Mouse (Mus musculus): ENCODE results near the gene Afap1l2. TPM values are rescaled to one million over a fixed set of nuclear protein-coding genes. Genes with fewer than 3 reads are reported as not detected.

The Afap1l2 gene
- polyA plus RNA-seq, 1 experiment from 2014 or later: 15.5 TPM

- Histone ChIP-seq H3K9ac (replicated peaks; ENCODE audit: low read depth) (no peak overlapping the region), H3K4me3 (ENCODE audit: low read depth, low read length) (no peak overlapping the region), H3K27ac (ENCODE audit: low read length) (peak overlapping the region; percentile 59; the same call in 1 of the 2 replicates), H3K4me1 (ENCODE audit: insufficient read depth, low read depth, low read length) (peaks cover 13% of the 10 kb centered on the region; the same call in 1 of the 2 replicates), H3K9me3 (ENCODE audit: low read length) (no peaks in the 10 kb centered on the region), H3K4me2 (replicated peaks; ENCODE audit: low read depth, low read length) (no peak overlapping the region), H3K36me3 (ENCODE audit: insufficient read depth, low read length) (no peaks in the 10 kb centered on the region), H3K27me3 (replicated peaks; ENCODE audit: insufficient read depth, low read length) (no peaks in the 10 kb centered on the region)
- 70% methylated on average over 8 of the region's 8 CpGs for WGBS
- TF ChIP-seq EP300 (IDR thresholded peaks at IDR 0.05): no peak
- no peak for TF ChIP-seq CTCF (IDR thresholded peaks at IDR 0.05)
- ATAC-seq: peak; percentile 55
- DNase-seq (ENCODE audit: low spot score): peak; percentile 81
These were observed 18.9 kb downstream of the Afap1l2 start for GRCm38 (mm10) chr19:56989171-56989570.

GRCm38 (mm10) chr19:56984229-56984628, 23.8 kb downstream of the Afap1l2 start:
- DNase-seq (ENCODE audit: low spot score) (peak; percentile 59), ATAC-seq (peak; percentile 55)
- Histone ChIP-seq H3K4me2 (replicated peaks; ENCODE audit: low read depth, low read length) (no peak overlapping the region), H3K4me3 (ENCODE audit: low read depth, low read length) (no peak overlapping the region), H3K9ac (replicated peaks; ENCODE audit: low read depth) (no peak overlapping the region), H3K36me3 (ENCODE audit: insufficient read depth, low read length) (no peaks in the 10 kb centered on the region), H3K27me3 (replicated peaks; ENCODE audit: insufficient read depth, low read length) (no peaks in the 10 kb centered on the region), H3K4me1 (ENCODE audit: insufficient read depth, low read depth, low read length) (peaks cover 9% of the 10 kb centered on the region; the same call in 1 of the 2 replicates), H3K9me3 (ENCODE audit: low read length) (no peaks in the 10 kb centered on the region), H3K27ac (ENCODE audit: low read length) (peak overlapping the region; percentile 15; the same call in 1 of the 2 replicates)
- WGBS: 51% methylated on average over 4 of the region's 4 CpGs
- TF ChIP-seq EP300 (IDR thresholded peaks at IDR 0.05) (no peak), CTCF (IDR thresholded peaks at IDR 0.05) (no peak)

GRCm38 (mm10) chr19:56983757-56984156, 24.3 kb downstream of the Afap1l2 start:
- Histone ChIP-seq H3K4me2 (replicated peaks; ENCODE audit: low read depth, low read length) (no peak overlapping the region), H3K9ac (replicated peaks; ENCODE audit: low read depth) (no peak overlapping the region), H3K27me3 (replicated peaks; ENCODE audit: insufficient read depth, low read length) (no peaks in the 10 kb centered on the region), H3K36me3 (ENCODE audit: insufficient read depth, low read length) (no peaks in the 10 kb centered on the region), H3K4me3 (ENCODE audit: low read depth, low read length) (no peak overlapping the region), H3K9me3 (ENCODE audit: low read length) (no peaks in the 10 kb centered on the region), H3K4me1 (ENCODE audit: insufficient read depth, low read depth, low read length) (peaks cover 4% of the 10 kb centered on the region; the same call in 1 of the 2 replicates), H3K27ac (ENCODE audit: low read length) (peak overlapping the region; percentile 15; the same call in 1 of the 2 replicates)
- ATAC-seq: no peak
- TF ChIP-seq EP300 (IDR thresholded peaks at IDR 0.05) (no peak), CTCF (IDR thresholded peaks at IDR 0.05) (no peak)
- WGBS: 66% methylated on average over 10 of the region's 10 CpGs
- no peak for DNase-seq (ENCODE audit: low spot score)

- no peaks in the 10 kb centered on the region for H3K27me3 ChIP-seq (replicated peaks; ENCODE audit: insufficient read depth, low read length)
- H3K9ac ChIP-seq (replicated peaks; ENCODE audit: low read depth): no peak overlapping the region
- H3K4me3 ChIP-seq (ENCODE audit: low read depth, low read length): no peak overlapping the region
- TF ChIP-seq CTCF (IDR thresholded peaks at IDR 0.05) (no peak), EP300 (IDR thresholded peaks at IDR 0.05) (no peak)
- peaks cover 4% of the 10 kb centered on the region; the same call in 1 of the 2 replicates for H3K4me1 ChIP-seq (ENCODE audit: insufficient read depth, low read depth, low read length)
- no peaks in the 10 kb centered on the region for H3K9me3 ChIP-seq (ENCODE audit: low read length)
- no peak for DNase-seq (ENCODE audit: low spot score)
- H3K4me2 ChIP-seq (replicated peaks; ENCODE audit: low read depth, low read length): no peak overlapping the region
- H3K27ac ChIP-seq (ENCODE audit: low read length): no peak overlapping the region
- 70% methylated on average over 9 of the region's 9 CpGs for WGBS
- no peaks in the 10 kb centered on the region for H3K36me3 ChIP-seq (ENCODE audit: insufficient read depth, low read length)
- ATAC-seq: 0 out of 2 replicates have a peak, but pooled peaks have one; percentile 7
These were observed 26.3 kb downstream of the Afap1l2 start for GRCm38 (mm10) chr19:56981760-56982159.

- no peak overlapping the region for H3K27ac ChIP-seq (ENCODE audit: low read length)
- TF ChIP-seq EP300 (IDR thresholded peaks at IDR 0.05) (no peak), CTCF (IDR thresholded peaks at IDR 0.05) (no peak)
- no peaks in the 10 kb centered on the region for H3K9me3 ChIP-seq (ENCODE audit: low read length)
- H3K4me3 ChIP-seq (ENCODE audit: low read depth, low read length): no peak overlapping the region
- ATAC-seq (no peak), DNase-seq (ENCODE audit: low spot score) (no peak)
- no peak overlapping the region for H3K4me2 ChIP-seq (replicated peaks; ENCODE audit: low read depth, low read length)
- no peaks in the 10 kb centered on the region for H3K36me3 ChIP-seq (ENCODE audit: insufficient read depth, low read length)
- H3K9ac ChIP-seq (replicated peaks; ENCODE audit: low read depth): no peak overlapping the region
- no peaks in the 10 kb centered on the region for H3K27me3 ChIP-seq (replicated peaks; ENCODE audit: insufficient read depth, low read length)
- H3K4me1 ChIP-seq (ENCODE audit: insufficient read depth, low read depth, low read length): peaks cover 5% of the 10 kb centered on the region; the same call in 1 of the 2 replicates
- WGBS: 94% methylated on average over 2 of the region's 2 CpGs
These were observed 27.2 kb downstream of the Afap1l2 start for GRCm38 (mm10) chr19:56980803-56981202.

- no peak for TF ChIP-seq CTCF (IDR thresholded peaks at IDR 0.05)
- TF ChIP-seq EP300 (IDR thresholded peaks at IDR 0.05): no peak
These were observed 30.8 kb downstream of the Afap1l2 start for GRCm38 (mm10) chr19:56976962-56977948.

More at GRCm38 (mm10) chr19:56976962-56977948, 30.8 kb downstream of the Afap1l2 start:
- ATAC-seq (peak; percentile 69), DNase-seq (ENCODE audit: low spot score) (peak; percentile 93)
- Histone ChIP-seq H3K27ac (ENCODE audit: low read length) (peak overlapping the region; percentile 63), H3K27me3 (replicated peaks; ENCODE audit: insufficient read depth, low read length) (no peaks in the 10 kb centered on the region), H3K36me3 (ENCODE audit: insufficient read depth, low read length) (no peaks in the 10 kb centered on the region), H3K4me3 (ENCODE audit: low read depth, low read length) (no peak overlapping the region), H3K4me1 (ENCODE audit: insufficient read depth, low read depth, low read length) (peaks cover 5% of the 10 kb centered on the region; the same call in 1 of the 2 replicates), H3K9me3 (ENCODE audit: low read length) (no peaks in the 10 kb centered on the region), H3K4me2 (replicated peaks; ENCODE audit: low read depth, low read length) (no peak overlapping the region), H3K9ac (replicated peaks; ENCODE audit: low read depth) (no peak overlapping the region)
- 29% methylated on average over 19 of the region's 19 CpGs for WGBS

Data from lung, postnatal 0 days (tissue).